Mouse (Mus musculus) liver, embryonic 16.5 days (tissue): ENCODE measurements around the gene Cers6. TPM values are rescaled to one million over a fixed set of nuclear protein-coding genes. Genes with fewer than 3 reads are reported as not detected.

Experiments
- ATAC-seq: fragments of 200-750 bp; cut with Nextera tagmentation; 2 replicates; pipeline ENCODE4 v1.8.0; 2017; ENCODE audit warnings: low read depth, mild to moderate bottlenecking, moderate number of reproducible peaks, moderate library complexity
- H3K27ac ChIP-seq: fragments of 300-500 bp; sonication (generic); 2 replicates; pipeline ENCODE4 v1.5.1; 2014; ENCODE audit warnings: mild to moderate bottlenecking, low read length
- H3K27me3 ChIP-seq: fragments of 300-500 bp; sonication (generic); 2 replicates; pipeline ENCODE4 v1.6.1; 2014; ENCODE audit warnings: low read depth, low read length, mixed read lengths; ENCODE audit not compliant: control insufficient read depth, insufficient read depth
- H3K36me3 ChIP-seq: fragments of 300-500 bp; sonication (generic); 2 replicates; pipeline ENCODE4 v1.6.1; 2014; ENCODE audit warnings: mild to moderate bottlenecking; ENCODE audit not compliant: control insufficient read depth, insufficient read depth
- H3K4me1 ChIP-seq: fragments of 300-500 bp; sonication (generic); 2 replicates; pipeline ENCODE4 v1.6.1; 2014; ENCODE audit warnings: low read depth, low read length, mixed read lengths; ENCODE audit not compliant: control insufficient read depth
- H3K4me2 ChIP-seq: fragments of 300-500 bp; sonication (generic); 2 replicates; pipeline ENCODE4 v1.6.1; 2014; ENCODE audit warnings: low read depth, low read length, mixed read lengths
- H3K4me3 ChIP-seq: fragments of 300-500 bp; sonication (generic); 2 replicates; pipeline ENCODE4 v1.5.1; 2014; ENCODE audit warnings: low read depth, mild to moderate bottlenecking, low read length
- H3K9ac ChIP-seq: fragments of 300-500 bp; sonication (generic); 2 replicates; pipeline ENCODE4 v1.6.1; 2014; ENCODE audit warnings: low read depth, low read length
- H3K9me3 ChIP-seq: fragments of 300-500 bp; sonication (generic); replicated peaks from 2 replicates; pipeline ENCODE4 v1.6.1; 2016; ENCODE audit warnings: low read length; ENCODE audit not compliant: control insufficient read depth
- WGBS: fragments of 180-500 bp; shearing (Covaris S2); extraction: QIAGEN DNeasy Blood & Tissue Kit; methylation state at CpG from one replicate; pipeline ENCODE4 v1.1.7; 2014; ENCODE audit not compliant: insufficient replicate concordance; 5-methylcytosine and 5-hydroxymethylcytosine counted together
- polyA plus RNA-seq: library from polyadenylated mRNA; unstranded; fragments of >200 nt; fragmentation: Nextera tagmentation; extraction: Ambion mirVana; gene quantifications from 2 replicates; pipeline ENCODE4 v1.2.1, GENCODE M21; 2015

Cers6 gene
- polyA plus RNA-seq, 1 experiment from 2014 or later: 10.7 TPM

DNA sequence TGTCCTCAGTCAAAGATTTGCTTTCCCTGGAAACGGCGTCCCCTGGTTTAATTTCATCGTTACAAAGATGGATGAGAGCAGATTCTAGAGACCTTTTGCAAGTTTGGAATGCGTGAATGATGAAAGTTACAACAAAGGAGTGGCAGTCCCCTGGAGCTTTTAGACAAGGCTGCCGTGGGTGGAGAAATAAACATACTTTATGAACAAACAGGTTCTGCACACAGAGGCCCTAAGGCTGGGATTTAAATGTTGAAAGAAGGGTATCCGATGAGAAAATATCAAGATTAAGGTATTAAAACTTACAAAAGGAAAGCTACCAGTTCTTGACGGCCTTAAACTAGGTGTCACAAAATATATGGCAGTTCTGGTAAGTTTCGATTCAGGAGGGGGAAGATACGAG, 117.0 kb downstream of the Cers6 start:
- 69% methylated on average over 9 of the region's 9 CpGs for WGBS
- Histone ChIP-seq H3K27ac (no peak overlapping the region), H3K9me3 (no peaks in the 10 kb centered on the region), H3K4me3 (no peak overlapping the region), H3K4me2 (no peak overlapping the region), H3K9ac (no peak overlapping the region), H3K27me3 (no peaks in the 10 kb centered on the region), H3K4me1 (peaks cover 7% of the 10 kb centered on the region), H3K36me3 (no peaks in the 10 kb centered on the region)
- ATAC-seq: no peak

DNA sequence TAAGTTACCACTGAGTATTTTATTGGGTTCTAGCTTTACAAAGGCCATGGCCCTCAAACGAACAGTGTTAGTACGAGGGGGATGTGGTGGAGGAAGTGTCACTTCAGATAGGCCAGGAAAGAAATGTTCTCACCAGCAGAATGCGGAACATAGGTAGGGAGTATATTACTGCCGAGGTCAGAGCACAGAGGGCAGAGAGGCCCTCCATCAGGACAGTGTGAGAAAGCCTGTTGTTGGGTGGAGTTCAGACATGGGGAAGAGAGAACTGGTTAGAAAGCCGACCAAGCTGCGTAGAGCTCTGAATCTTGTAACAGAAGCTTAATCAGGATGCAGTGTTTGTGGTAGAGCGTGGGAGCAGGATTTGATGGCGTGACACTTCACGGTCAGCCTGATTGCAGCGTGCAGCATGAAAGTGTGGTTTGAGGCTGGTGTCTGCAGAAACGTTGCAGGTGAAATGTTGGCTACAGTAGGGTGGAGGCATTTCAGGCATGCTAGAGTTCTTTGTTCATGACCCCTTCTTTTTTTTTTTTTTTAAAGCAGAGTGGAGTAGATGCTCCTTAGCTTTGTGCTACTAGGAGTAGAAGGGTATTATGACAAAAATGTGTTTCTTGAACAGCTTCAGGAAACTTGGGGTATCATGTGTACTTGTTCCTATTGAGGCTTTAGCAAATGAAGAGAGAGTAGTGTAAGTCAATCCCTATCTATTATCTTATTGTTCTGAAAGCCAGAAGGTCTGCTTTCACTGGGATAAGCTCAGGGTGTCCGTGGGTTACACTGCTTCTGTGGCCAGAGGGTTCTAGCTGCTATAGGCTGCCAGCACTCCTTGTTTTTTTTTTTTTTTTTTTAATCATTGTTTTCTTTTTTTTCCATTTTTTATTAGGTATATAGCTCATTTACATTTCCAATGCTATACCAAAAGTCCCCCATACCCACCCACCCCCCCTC, 117.7 kb downstream of the Cers6 start:
- Histone ChIP-seq H3K27ac (no peak overlapping the region), H3K4me2 (no peak overlapping the region), H3K9me3 (no peaks in the 10 kb centered on the region), H3K4me3 (no peak overlapping the region), H3K27me3 (no peaks in the 10 kb centered on the region), H3K4me1 (peaks cover 7% of the 10 kb centered on the region), H3K36me3 (no peaks in the 10 kb centered on the region), H3K9ac (no peak overlapping the region)
- WGBS: 19% methylated on average over 12 of the region's 12 CpGs
- no peak for ATAC-seq

DNA sequence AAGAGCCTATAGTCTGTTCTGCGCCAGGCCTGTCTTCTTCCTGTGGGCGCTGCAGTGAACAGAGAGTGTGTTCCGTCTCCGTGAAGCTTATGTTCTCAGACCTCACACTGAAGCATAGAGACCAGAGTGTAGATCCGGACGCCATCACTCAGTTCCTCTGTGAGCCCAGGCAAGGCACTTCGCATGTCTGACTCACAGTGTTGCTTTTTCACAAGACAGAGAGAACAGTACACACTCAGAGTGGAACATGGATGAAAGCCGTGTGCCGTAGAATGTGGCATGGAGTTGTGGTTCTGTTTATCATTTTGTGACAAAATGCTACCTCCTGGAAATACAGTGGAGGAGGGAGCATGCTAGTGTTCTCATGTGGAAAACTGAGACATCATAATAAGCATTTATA, 120.1 kb downstream of the Cers6 start:
- H3K4me2 ChIP-seq: no peak overlapping the region
- H3K27me3 ChIP-seq: no peaks in the 10 kb centered on the region
- WGBS: 72% methylated on average over 9 of the region's 9 CpGs
- no peak for ATAC-seq
- no peak overlapping the region for H3K9ac ChIP-seq
- H3K4me3 ChIP-seq: no peak overlapping the region
- no peaks in the 10 kb centered on the region for H3K36me3 ChIP-seq
- peaks cover 7% of the 10 kb centered on the region for H3K4me1 ChIP-seq
- H3K9me3 ChIP-seq: no peaks in the 10 kb centered on the region
- no peak overlapping the region for H3K27ac ChIP-seq

DNA sequence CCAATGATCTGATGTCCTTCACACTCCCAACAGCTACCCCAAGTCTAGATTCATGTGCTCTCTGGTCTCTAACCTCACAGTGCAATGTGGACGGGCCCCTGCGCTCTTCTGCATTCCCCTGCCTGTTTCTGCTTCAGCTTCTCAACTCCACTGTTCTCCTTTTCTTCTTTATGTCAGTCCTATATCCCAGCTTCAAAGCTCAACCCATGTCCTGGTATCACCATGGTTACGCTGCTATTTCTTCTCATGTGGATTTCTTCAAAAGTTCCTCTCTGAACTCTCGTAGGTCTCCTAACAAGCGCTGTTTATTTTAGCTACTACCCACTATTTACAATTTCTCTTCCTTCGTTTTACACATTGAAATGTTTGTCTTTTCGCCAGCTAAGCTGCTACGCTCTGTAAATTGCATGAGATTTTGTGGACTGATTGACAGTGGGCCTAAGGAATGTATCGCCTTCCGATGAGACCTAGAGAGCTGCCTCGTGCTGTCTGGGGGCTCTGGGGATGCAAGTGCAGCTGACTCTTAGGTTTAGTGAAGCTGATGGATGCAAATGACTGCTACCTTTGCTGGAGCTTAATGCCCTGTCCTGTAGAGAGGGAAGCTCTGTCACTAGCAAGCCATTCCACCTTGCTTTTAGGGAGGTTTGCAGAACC, 120.6 kb downstream of the Cers6 start:
- Histone ChIP-seq H3K9me3 (no peaks in the 10 kb centered on the region), H3K36me3 (no peaks in the 10 kb centered on the region), H3K27me3 (no peaks in the 10 kb centered on the region), H3K9ac (no peak overlapping the region), H3K4me3 (no peak overlapping the region), H3K4me2 (no peak overlapping the region), H3K27ac (no peak overlapping the region), H3K4me1 (peaks cover 7% of the 10 kb centered on the region)
- ATAC-seq: no peak
- WGBS: 66% methylated on average over 11 of the region's 11 CpGs

DNA sequence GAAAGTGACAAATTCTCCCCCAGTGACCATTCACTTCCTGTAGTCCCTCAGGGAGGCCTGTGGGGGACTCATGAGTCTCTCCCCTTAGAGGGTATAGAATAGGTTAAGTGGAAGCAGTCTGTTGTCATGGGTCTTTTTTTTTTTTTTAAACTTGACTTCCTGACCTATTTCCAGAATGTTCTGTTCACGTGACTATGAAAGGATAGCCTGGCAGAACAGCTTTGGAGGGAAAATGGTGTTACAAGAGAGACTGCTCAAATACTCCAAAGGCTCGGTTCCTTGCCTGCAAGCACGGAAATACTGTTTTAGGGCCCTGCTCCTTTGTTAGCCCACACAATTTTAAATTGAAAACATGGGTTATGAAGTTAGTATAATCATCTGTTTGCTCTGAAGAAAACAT, 121.7 kb downstream of the Cers6 start:
- H3K36me3 ChIP-seq: no peaks in the 10 kb centered on the region
- no peak for ATAC-seq
- H3K4me1 ChIP-seq: peaks cover 7% of the 10 kb centered on the region
- no peaks in the 10 kb centered on the region for H3K27me3 ChIP-seq
- no peaks in the 10 kb centered on the region for H3K9me3 ChIP-seq
- no peak overlapping the region for H3K9ac ChIP-seq
- WGBS: 56% methylated on average over 3 of the region's 3 CpGs
- H3K27ac ChIP-seq: no peak overlapping the region
- H3K4me3 ChIP-seq: no peak overlapping the region
- no peak overlapping the region for H3K4me2 ChIP-seq

DNA sequence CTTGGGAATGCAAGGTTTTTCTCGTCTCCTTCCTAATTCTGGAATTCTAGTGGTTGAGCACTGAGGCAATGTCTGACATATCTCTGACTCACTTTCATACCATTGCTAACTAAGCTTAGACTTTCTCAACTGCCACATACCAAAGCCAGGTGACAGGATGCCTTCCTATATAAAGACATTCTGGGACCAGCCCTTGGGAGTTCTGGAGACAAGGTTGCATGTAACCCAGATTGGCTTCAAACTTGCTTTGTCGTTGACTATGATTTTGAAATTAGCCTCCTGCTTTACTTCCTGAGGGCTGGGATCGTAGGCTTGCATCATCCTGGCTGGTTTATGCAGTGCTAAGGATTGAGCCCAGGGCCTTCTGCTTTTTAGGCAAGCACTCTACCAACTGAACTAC, 122.2 kb downstream of the Cers6 start:
- Histone ChIP-seq H3K4me1 (peaks cover 7% of the 10 kb centered on the region), H3K9me3 (no peaks in the 10 kb centered on the region), H3K4me3 (no peak overlapping the region), H3K4me2 (no peak overlapping the region), H3K27me3 (no peaks in the 10 kb centered on the region), H3K9ac (no peak overlapping the region), H3K27ac (no peak overlapping the region), H3K36me3 (no peaks in the 10 kb centered on the region)
- ATAC-seq: no peak
- WGBS: 55% methylated on average over 3 of the region's 3 CpGs

DNA sequence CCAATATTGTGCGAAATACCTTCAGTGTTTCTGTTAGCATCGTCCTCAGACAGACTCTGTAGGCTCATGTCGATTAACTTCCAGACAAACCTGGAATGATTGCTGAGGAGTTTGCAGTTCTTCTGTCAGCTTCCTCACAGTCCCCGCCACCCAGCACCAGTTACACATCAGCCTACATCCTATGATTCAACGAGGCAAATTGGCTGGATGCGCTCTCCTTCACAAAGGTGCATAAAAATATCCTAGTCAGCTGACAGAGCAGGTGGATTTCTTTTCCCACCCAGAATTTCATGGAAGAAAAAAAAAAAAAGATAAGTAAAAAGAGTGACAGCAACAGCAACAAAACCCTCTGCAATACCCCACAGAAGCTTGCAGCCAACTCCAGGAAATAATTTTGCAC, 127.9 kb downstream of the Cers6 start:
- 73% methylated on average over 6 of the region's 6 CpGs for WGBS

DNA sequence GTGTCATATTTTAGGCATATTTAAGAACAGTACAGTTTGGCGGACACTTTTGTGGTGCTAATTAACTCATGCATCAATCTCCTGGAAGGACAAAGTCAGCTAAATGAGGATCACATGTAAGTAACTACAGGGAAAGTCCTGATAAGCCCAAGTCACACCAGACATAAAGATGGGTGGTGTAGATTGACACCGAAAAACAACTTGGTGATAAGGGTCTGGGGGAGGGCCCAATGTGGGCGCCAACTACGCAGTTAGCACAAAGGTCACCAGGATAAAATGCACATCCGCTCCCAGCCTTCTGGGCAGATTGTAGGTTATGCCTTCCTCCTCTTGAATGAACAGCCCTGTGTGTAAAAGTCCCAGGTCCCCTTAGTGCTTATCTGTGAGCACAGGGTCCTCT, 131.4 kb downstream of the Cers6 start:
- no peak for ATAC-seq
- Histone ChIP-seq H3K4me1 (no peaks in the 10 kb centered on the region; the same call in 1 of the 2 replicates), H3K27me3 (no peaks in the 10 kb centered on the region), H3K4me3 (no peak overlapping the region), H3K9me3 (no peaks in the 10 kb centered on the region), H3K27ac (no peak overlapping the region), H3K36me3 (no peaks in the 10 kb centered on the region), H3K4me2 (no peak overlapping the region), H3K9ac (no peak overlapping the region)
- WGBS: 46% methylated on average over 5 of the region's 5 CpGs

More for the DNA sequence above, 127.9 kb downstream of the Cers6 start:
- Histone ChIP-seq H3K4me3 (no peak overlapping the region), H3K36me3 (no peaks in the 10 kb centered on the region), H3K27ac (no peak overlapping the region), H3K4me1 (no peaks in the 10 kb centered on the region), H3K27me3 (no peaks in the 10 kb centered on the region), H3K9ac (no peak overlapping the region), H3K4me2 (no peak overlapping the region), H3K9me3 (no peaks in the 10 kb centered on the region)
- no peak for ATAC-seq

DNA sequence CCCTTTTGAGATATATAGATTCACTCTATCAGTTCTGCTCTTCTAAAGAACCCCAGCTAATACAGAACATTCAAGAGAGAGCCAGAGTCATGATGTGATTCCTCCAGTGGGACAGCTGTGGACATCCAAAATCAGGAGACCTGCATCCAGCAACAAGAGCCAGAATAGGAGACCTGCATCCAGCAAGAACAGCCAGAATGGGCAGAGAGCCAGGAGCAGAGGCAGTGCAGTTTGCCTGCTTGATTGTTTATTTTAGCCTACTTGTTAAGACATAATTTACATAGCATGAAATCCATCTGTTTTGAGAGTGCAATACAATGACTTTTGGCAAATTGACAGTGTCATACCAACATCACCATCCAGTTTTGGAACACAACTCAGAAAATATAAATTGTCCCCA, 133.2 kb downstream of the Cers6 start:
- no peaks in the 10 kb centered on the region for H3K9me3 ChIP-seq
- no peaks in the 10 kb centered on the region; the same call in 1 of the 2 replicates for H3K4me1 ChIP-seq
- H3K4me3 ChIP-seq: no peak overlapping the region
- no peak overlapping the region for H3K4me2 ChIP-seq
- no peak for ATAC-seq
- H3K27ac ChIP-seq: no peak overlapping the region
- no peak overlapping the region for H3K9ac ChIP-seq
- H3K36me3 ChIP-seq: no peaks in the 10 kb centered on the region
- H3K27me3 ChIP-seq: no peaks in the 10 kb centered on the region
